Mouse (Mus musculus) embryonic stem cell, embryonic (primary cell): ENCODE measurements at regions not wholly inside any gene's neighbourhood (a gene's known extent, or its start where the extent isn't known, plus 50 kb on each side); places are given as distances from the start of the nearest gene placed in this dataset.

Experiments
- CTCF ChIA-PET, 4 experiments: fragments of 300-600 bp in 2 of 4; fragments of 350-600 bp in 2 of 4; sonication (Branson Sonifier 250); formaldehyde crosslinking; loops; one replicate each; lab custom pipeline; 2022; ENCODE audit warnings: inconsistent platforms in 2 of 4; lab: Charles Lee
- POLR2A ChIA-PET, 4 experiments: fragments of 300-600 bp in 2 of 4; fragments of 350-600 bp in 2 of 4; sonication (Branson Sonifier 250); formaldehyde crosslinking; loops; one replicate each; lab custom pipeline; 2022; ENCODE audit warnings: antibody characterized with exemption in 4 of 4, inconsistent platforms in 1 of 4; lab: Charles Lee

DNA sequence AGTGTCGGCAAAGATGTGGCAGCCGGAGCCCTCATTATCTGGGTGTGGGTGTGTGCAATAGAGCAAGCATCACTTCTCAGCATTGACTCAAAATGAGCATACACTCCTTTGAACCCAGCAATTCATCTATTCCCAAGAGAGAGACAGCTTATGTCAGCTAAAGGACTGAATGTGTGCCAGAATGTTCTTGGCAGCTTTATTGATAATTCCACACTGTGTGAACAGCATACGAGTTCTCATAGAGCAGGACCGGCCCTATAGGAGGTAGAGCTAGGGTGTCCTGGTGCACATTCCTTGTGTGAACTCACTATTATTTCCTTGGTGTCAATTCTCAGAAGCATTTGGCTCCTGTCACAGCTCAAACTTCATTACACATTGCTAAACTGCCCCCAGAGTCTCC is 131.3 kb downstream of the Zfp36l2 start:
- ChIA-PET CTCF (interaction anchor here in 3 of 4 experiments (0.6 to 1.1 kb wide), 4 partner anchors 15 to 203 kb away, joined by 3 to 4 read pairs (median 3); no protein-coding TSS in a partner anchor), POLR2A (interaction anchor here in 1 of 4 experiments (0.9 to 1.0 kb wide), 2 partner anchors 20 to 437 kb away, joined by 3 to 4 read pairs; no protein-coding TSS in a partner anchor)

DNA sequence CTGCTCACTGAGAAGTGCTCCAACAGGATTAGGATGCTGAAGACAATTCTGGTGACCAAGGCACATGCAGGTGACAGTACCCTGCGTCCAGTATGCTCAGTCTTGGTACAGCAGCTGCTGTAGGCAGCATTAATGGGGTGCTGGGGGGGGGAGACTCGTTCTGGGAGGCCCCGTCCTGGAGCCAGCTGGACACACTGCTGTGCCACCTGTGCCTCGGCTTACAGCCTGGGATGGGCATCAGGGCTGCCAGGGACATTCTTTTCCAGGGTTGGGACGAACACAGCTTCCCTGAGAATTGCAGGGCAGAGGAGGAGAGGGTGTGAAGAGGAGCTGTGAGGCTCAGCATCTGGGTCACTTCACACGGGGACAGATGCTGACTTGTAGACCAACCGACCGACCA is 135.3 kb downstream of the Zfp36l2 start:
- CTCF ChIA-PET = interaction anchor here in 1 of 4 experiments (0.5 kb wide), 1 partner anchor 79 kb away, joined by 3 read pairs; no protein-coding TSS in a partner anchor
- POLR2A ChIA-PET = interaction anchor here in 1 of 4 experiments (0.6 kb wide), 2 partner anchors 19 to 41 kb away, joined by 4 read pairs; no protein-coding TSS in a partner anchor

DNA sequence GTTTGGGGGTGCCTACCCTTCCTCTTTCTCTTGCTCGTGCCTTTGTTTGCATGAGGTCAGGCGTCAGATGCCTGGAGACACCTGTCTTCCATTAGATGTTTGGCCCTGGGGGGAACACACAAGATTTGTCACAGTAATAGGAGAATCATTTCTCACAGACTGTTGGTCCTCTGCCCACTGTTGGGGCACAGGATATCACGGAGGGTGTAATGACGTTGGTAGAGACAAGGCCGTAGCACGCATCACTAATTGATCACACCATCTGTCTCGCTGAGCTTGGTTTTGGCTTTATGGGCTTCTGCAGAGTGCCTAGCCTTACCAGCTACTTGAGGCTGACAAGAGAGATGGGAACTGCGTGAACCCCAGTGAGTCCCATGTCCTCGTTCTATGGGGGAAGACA is 136.5 kb downstream of the Zfp36l2 start:
- POLR2A ChIA-PET = interaction anchor here in 1 of 4 experiments (0.6 kb wide), 1 partner anchor 1583 kb away, joined by 3 read pairs; no protein-coding TSS in a partner anchor
- CTCF ChIA-PET = interaction anchor here in 1 of 4 experiments (0.6 kb wide), 1 partner anchor 74 kb away, joined by 11 read pairs; no protein-coding TSS in a partner anchor

DNA sequence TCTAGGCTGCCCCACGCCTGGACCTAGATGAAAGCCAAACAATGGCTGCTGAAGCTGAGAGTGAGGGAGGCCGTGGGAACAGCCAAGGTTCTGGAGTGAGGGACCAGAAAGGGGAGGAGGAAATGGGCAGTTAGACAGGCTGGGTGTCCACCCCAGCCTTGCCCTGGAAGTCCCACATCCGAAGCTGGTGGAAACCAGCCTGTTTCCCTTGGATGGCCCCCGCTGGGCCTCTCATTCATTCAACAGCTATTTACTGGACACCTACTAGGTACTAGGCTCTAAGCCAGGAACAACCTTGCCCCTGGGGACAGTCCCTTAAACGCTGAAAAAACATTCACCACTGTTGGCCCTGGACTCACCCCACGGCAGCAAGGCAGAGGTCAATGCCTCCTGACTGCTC is 139.2 kb downstream of the Zfp36l2 start:
- CTCF ChIA-PET = interaction anchor here in 2 of 4 experiments (0.6 to 1.8 kb wide), 4 partner anchors 9 to 152 kb away, joined by 3 to 5 read pairs (median 3); no protein-coding TSS in a partner anchor

DNA sequence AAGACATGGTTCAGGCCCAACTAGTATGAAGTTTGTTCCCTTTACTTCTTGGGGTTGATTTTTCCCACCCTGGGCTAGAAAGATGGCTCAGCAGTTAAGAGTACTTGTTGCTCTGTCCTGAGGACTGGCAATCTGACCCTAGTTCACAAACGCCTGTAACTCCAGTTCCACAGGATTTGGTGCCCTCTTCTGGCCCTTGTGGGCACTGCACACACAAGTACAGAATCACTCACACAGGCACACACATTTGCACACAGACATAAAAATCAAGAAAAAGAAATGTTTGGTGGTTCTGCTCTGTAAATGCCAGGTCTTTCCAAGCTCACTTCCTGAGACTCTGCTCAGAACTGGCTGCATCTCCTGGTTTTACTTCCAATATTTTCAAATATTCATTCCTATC is 140.2 kb downstream of the Zfp36l2 start:
- ChIA-PET CTCF (interaction anchor here in 1 of 4 experiments (1.5 kb wide), 1 partner anchor 66 kb away, joined by 3 read pairs; no protein-coding TSS in a partner anchor), POLR2A (interaction anchor here in 2 of 4 experiments (0.7 to 1.3 kb wide), 3 partner anchors 15 to 135 kb away, joined by 3 to 4 read pairs (median 4); no protein-coding TSS in a partner anchor)

More for the DNA sequence above, 139.2 kb downstream of the Zfp36l2 start:
- POLR2A ChIA-PET = interaction anchor here in 2 of 4 experiments (0.5 to 1.4 kb wide), 4 partner anchors 8 to 144 kb away, joined by 4 to 5 read pairs (median 4); no protein-coding TSS in a partner anchor

DNA sequence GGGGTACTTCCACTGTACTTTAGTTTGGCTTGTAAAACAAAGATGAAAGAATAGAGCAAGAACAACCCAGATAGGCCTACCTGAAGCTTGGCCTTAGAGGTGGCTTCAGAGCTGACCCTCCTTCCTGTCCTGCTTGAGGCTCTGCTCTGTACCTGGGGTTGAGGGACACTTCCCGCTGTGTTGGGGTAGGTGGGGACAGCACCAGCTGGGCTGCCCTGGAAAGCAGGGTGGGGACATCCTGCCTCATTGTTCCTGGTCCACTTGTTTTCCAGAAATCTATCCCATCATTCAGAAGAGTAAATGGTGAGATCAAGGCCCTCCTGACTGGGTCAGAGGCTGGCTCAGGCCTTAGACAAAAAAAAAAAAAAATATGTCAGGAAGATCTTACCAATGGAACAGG is 141.9 kb downstream of the Zfp36l2 start:
- CTCF ChIA-PET = interaction anchor here in 3 of 4 experiments (0.7 to 1.8 kb wide), 7 partner anchors 17 to 153 kb away, joined by 3 to 15 read pairs (median 3); no protein-coding TSS in a partner anchor
- POLR2A ChIA-PET = interaction anchor here in 2 of 4 experiments (0.7 to 1.1 kb wide), 4 partner anchors 12 to 100 kb away, joined by 3 to 6 read pairs (median 3); no protein-coding TSS in a partner anchor

DNA sequence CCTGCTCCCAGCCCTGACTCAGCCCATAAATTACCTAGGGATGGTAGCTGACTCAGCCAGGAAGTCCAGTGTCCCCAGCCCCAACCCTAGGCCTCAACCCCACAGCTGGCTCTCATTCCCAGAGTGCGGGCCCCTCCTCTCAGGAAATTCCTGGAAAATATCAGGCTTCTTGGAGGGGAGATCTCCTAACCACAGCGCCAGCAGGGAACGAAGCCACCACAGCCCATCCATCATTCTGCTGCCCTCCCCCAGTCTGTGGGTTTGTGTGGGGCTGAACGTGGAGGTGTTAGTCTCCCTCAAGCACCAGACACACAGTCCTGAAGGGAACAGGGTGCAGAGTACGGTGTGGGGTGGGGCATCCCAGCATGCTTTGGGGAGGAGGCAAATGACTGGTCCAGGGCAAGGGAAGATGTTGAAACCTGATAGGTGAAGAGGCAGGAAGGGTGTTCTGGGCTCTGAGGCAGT is 143.2 kb downstream of the Zfp36l2 start:
- ChIA-PET POLR2A (no interaction called here), CTCF (interaction anchor here in 2 of 4 experiments (0.6 to 1.8 kb wide), 3 partner anchors 15 to 69 kb away, joined by 3 to 8 read pairs (median 4); no protein-coding TSS in a partner anchor)

DNA sequence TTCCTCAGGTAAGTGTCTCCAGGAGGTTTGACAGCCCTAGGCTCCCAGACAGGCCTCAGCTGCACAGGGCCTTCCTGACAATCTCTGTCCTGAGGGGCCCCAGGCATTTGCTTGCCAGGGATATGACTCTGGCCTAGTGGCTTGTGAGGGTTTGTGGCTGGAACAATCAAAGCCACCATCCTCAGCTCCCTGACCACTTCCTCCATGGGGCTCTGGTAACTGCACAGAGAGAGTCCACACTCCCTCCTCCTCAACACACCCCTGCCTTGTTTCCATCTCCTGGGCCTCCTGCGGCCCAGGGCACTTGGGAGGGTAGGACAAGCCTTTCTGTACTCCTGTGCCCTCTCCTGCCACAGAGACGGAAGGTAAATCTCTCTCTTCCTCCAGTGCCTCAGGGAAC is 144.6 kb downstream of the Zfp36l2 start:
- ChIA-PET CTCF (interaction anchor here in 2 of 4 experiments (0.6 to 1.8 kb wide), 2 partner anchors 32 to 71 kb away, joined by 3 to 4 read pairs; no protein-coding TSS in a partner anchor), POLR2A (interaction anchor here in 1 of 4 experiments (2.0 kb wide), 1 partner anchor 21 kb away, joined by 5 read pairs; no protein-coding TSS in a partner anchor)

DNA sequence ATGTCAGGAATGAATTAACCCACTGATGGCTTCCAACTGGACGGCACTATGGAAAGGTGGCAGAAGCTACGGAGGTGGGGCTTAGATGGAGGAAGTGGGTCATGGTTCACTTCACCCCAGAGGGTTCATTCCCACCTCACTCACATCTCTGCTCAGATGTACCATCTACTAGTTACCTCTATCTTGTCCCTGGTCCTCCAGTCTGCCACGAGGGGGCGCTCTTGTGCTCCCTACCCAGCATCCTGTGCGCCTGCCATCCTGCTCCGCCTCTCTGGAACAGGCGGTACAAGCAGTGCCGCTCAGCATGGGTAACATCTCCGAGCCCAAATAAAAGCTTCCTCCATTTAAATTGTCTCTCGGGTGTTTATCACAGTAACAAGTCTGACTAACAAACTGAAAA is 148.3 kb downstream of the Zfp36l2 start:
- POLR2A ChIA-PET = interaction anchor here in 1 of 4 experiments (1.2 to 1.3 kb wide), 2 partner anchors 11 to 143 kb away, joined by 4 read pairs; no protein-coding TSS in a partner anchor
- CTCF ChIA-PET = interaction anchor here in 3 of 4 experiments (0.5 to 2.9 kb wide), 15 partner anchors 8 to 506 kb away, joined by 3 to 18 read pairs (median 4); no protein-coding TSS in a partner anchor

DNA sequence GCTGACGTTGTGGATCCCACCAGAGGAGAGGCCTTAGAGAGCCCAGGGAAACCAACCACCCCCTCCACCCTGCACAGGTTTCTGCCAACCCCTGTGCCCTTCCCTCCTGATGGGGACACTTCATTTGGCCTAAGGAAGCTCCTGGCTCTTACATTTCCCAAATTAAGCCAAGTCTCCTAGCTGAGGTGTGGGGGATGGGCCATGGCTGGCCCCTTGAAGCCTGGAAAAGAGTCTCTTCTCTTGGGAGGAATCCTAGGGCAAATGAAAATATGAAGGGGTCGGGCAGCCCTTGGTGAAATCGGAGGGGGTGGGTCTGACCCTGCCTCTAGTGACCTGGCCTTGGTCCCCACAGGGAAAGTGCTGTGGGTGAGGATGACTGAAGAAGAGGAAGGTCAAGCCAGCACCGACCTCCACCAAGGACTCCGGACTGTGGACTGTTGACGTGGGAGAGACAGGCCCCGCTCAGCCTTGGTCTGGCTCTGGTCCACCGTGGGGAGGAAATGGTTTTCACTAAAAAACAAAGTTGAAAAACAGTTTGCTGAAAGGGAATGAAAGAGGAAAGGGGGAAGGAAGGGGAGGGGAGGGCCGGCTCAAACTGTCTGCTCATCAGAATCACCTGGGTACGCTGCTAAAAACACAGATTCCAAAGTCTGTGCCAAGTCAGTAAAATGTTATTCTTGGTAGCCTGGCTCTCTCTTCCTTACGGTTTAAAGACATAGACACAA is 150.0 kb downstream of the Zfp36l2 start:
- ChIA-PET CTCF (interaction anchor here in 3 of 4 experiments (0.6 to 2.9 kb wide), 3 partner anchors 9 to 35 kb away, joined by 3 to 18 read pairs (median 3); no protein-coding TSS in a partner anchor), POLR2A (interaction anchor here in 2 of 4 experiments (0.6 to 0.8 kb wide), 3 partner anchors 388 to 855 kb away, joined by 3 read pairs; partner anchors contain the start of gene Kcng3 (in 1 of the 2))

DNA sequence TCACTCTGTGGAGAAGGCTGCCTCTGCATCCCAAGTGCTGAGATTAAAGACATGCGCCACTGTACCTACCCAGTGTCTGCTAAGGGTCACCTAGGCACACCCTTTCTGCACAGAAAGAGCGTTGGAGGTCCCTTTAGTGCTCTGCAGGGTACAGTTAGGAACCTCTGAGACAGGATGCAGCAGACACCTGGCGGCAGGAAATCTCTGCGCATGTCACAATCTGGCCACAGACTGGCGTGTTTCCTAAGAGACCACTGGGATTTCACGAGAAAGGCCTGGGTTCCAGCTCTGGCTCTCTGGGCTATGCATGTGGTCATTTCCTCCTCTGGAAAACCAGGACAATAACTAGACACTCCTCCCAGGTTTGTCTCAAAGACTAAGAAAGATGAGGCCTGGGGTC is 151.7 kb downstream of the Zfp36l2 start:
- ChIA-PET POLR2A (no interaction called here), CTCF (interaction anchor here in 1 of 4 experiments (0.6 kb wide), 1 partner anchor 215 kb away, joined by 3 read pairs; no protein-coding TSS in a partner anchor)

DNA sequence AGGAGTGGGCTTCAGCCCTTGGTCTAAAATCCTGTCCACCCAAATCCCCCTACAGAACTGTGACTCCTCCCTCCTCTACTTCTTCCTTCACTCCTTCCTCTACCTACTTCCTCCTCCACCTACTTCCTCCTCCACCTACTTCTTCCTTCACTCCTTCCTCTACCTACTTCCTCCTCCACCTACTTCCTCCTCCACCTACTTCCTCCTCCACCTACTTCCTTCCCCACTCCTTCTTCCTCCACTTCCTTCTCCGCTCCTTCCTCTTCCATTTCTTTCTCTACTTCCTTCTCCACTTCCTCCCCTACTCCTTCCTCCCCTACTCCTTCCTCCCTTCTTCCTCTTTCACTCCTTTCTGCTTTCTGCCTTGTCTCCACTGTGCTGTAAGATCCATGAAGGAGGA is 152.9 kb downstream of the Zfp36l2 start:
- POLR2A ChIA-PET = interaction anchor here in 3 of 4 experiments (0.6 to 0.7 kb wide), 3 partner anchors 12 to 155 kb away, joined by 3 to 7 read pairs (median 4); no protein-coding TSS in a partner anchor
- CTCF ChIA-PET = interaction anchor here in 1 of 4 experiments (0.7 kb wide), 1 partner anchor 85 kb away, joined by 14 read pairs; no protein-coding TSS in a partner anchor

DNA sequence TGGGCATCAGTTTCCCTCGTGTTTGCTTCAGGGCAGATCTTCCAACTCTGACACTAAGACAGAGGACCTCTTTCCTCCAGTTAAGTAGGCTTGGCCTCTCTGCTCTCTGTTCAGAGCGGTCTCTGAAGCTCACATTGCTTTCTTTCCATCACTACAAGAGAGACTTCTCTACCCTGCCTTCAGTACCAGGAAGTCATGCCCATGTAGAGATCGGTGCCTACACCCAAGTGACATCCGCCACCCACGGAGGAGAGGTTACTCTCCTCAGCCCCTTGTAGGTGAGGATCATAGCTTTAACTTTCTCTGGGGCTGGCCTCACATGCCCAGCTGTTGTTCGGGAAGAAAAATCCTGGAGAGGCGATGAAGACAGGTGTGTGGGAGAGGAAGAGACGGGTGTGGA is 155.3 kb downstream of the Zfp36l2 start:
- ChIA-PET CTCF (interaction anchor here in 1 of 4 experiments (1.2 kb wide), 1 partner anchor 159 kb away, joined by 3 read pairs; no protein-coding TSS in a partner anchor), POLR2A (interaction anchor here in 2 of 4 experiments (0.8 to 2.0 kb wide), 5 partner anchors 24 to 156 kb away, joined by 3 to 6 read pairs (median 3); no protein-coding TSS in a partner anchor)

DNA sequence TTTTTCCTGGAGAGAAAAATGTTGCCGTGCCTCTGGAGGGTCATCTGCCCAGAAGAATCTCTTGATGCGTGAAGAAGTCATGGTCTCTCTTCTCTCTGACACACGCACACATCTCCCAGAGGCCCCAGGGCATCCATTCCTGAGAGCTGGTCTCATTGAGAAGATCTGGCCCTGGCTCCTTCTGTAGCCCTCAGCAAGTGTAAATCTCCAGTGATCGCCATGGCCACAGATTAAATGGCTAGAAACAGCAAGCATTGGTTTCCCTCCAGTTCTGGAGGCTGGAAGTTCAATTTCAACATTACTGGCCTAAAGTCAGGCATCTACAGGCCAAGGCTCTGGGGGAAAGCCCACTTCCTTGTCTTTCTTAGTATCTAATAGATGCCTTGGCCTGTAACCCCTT is 155.9 kb downstream of the Zfp36l2 start:
- ChIA-PET POLR2A (interaction anchor here in 3 of 4 experiments (0.6 to 2.0 kb wide), 7 partner anchors 20 to 157 kb away, joined by 3 to 8 read pairs (median 4); no protein-coding TSS in a partner anchor), CTCF (interaction anchor here (0.7 to 1.3 kb wide), 6 partner anchors 7 to 382 kb away, joined by 3 to 19 read pairs (median 3); no protein-coding TSS in a partner anchor)

DNA sequence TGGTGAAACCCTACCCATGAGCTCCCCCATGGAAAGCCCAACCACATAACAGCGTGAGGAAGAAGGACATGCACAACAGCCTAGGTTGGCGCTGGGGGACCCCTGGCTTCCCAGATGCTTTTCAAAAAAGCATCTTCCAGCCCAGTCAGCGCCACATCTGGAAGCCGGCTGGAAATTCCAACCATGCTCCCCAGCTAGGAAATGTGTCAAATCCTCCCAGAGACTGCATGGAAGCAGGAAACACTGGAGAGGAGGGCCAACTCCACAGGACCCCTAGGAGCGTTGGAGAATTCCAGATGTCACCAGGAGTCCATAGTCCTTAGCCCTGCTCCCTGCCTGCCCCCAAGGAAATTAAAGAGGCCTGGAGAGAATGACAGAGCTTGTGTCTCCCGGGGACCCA is 156.4 kb downstream of the Zfp36l2 start:
- ChIA-PET CTCF (interaction anchor here (0.6 to 1.3 kb wide), 9 partner anchors 8 to 383 kb away, joined by 3 to 19 read pairs (median 3); no protein-coding TSS in a partner anchor), POLR2A (interaction anchor here in 2 of 4 experiments (0.6 to 2.0 kb wide), 5 partner anchors 20 to 157 kb away, joined by 3 to 8 read pairs (median 4); no protein-coding TSS in a partner anchor)

DNA sequence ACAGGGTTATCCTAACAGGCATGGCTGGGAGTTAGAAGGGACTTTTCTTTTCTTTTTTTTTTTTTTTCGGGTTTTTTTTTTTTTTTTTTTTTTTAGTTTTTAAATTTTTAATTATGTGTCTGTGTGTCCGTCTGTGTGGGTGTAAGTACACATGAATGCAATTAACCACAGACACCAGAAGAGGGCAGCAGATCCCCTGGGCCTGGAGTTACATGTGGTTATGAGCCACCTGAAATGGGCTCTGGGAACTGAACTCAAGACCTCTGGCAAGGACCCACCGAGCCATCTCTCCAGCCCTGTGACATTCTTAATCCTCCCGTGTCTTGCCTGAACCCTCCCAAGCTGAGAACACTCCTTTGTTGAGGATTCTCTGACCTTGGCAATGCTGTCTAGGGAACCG is 157.0 kb downstream of the Zfp36l2 start:
- ChIA-PET POLR2A (interaction anchor here in 2 of 4 experiments (0.6 to 1.0 kb wide), 3 partner anchors 19 to 33 kb away, joined by 3 to 4 read pairs (median 4); no protein-coding TSS in a partner anchor), CTCF (interaction anchor here (0.6 to 1.3 kb wide), 11 partner anchors 33 to 355 kb away, joined by 3 to 14 read pairs (median 4); no protein-coding TSS in a partner anchor)
